Mouse (Mus musculus) intestine, postnatal 0 days (tissue): ENCODE data around the gene Ptprh. TPM values are rescaled to one million over a fixed set of nuclear protein-coding genes. Genes with fewer than 3 reads are reported as not detected.
A peak's percentile ranks its signal among the peaks of the same experiment; 100 is the strongest.

Experiments
- ATAC-seq: fragments of 200-750 bp; cut with Nextera tagmentation; 2 replicates; pipeline ENCODE4 v1.8.0; 2017; ENCODE audit warnings: mild to moderate bottlenecking, moderate TSS enrichment, moderate library complexity
- H3K27ac ChIP-seq: fragments of 300-500 bp; sonication (generic); 2 replicates; pipeline ENCODE4 v1.5.1; 2014; ENCODE audit warnings: mild to moderate bottlenecking, low read depth, low read length, moderate library complexity
- H3K27me3 ChIP-seq: fragments of 300-500 bp; sonication (generic); replicated peaks from 2 replicates; pipeline ENCODE4 v1.6.1; 2014; ENCODE audit warnings: low read length, mixed read lengths; ENCODE audit not compliant: control insufficient read depth, insufficient read depth
- H3K36me3 ChIP-seq: fragments of 300-500 bp; sonication (generic); 2 replicates; pipeline ENCODE4 v1.6.1; 2014; ENCODE audit warnings: mild to moderate bottlenecking, moderate library complexity; ENCODE audit not compliant: control insufficient read depth, insufficient read depth
- H3K4me1 ChIP-seq: fragments of 300-500 bp; sonication (generic); replicated peaks from 2 replicates; pipeline ENCODE4 v1.6.1; 2014; ENCODE audit warnings: antibody characterized with exemption, low read length, mixed read lengths; ENCODE audit not compliant: control insufficient read depth, insufficient read depth
- H3K4me2 ChIP-seq: fragments of 300-500 bp; sonication (generic); replicated peaks from 2 replicates; pipeline ENCODE4 v1.6.1; 2014; ENCODE audit warnings: low read depth, mild to moderate bottlenecking, moderate library complexity
- H3K4me3 ChIP-seq: fragments of 300-500 bp; sonication (generic); 2 replicates; pipeline ENCODE4 v1.5.1; 2014; ENCODE audit warnings: low read depth, low read length
- H3K9ac ChIP-seq: fragments of 300-500 bp; sonication (generic); 2 replicates; pipeline ENCODE4 v1.6.1; 2014; ENCODE audit warnings: mild to moderate bottlenecking, low read depth, low read length
- H3K9me3 ChIP-seq: fragments of 300-500 bp; sonication (generic); 2 replicates; pipeline ENCODE4 v1.6.1; 2016; ENCODE audit warnings: mixed run types; ENCODE audit not compliant: control insufficient read depth
- CTCF ChIP-seq: sonication (generic); IDR thresholded peaks from 2 replicates; pipeline ENCODE4 v1.5.1; 2016; ENCODE audit warnings: low read depth, mild to moderate bottlenecking, control low read depth, antibody characterized with exemption, moderate library complexity
- WGBS: fragments of 180-500 bp; shearing (Covaris S2); extraction: QIAGEN DNeasy Blood & Tissue Kit; methylation state at CpG from one replicate; pipeline ENCODE4 v1.1.7; 2014; 5-methylcytosine and 5-hydroxymethylcytosine counted together
- microRNA-seq: library from miRNA; unstranded; fragments of <30 nt; microRNA quantifications from one replicate; pipeline ENCODE4, GENCODE M21; 2016
- polyA plus RNA-seq: library from polyadenylated mRNA; unstranded; fragments of >200 nt; fragmentation: Nextera tagmentation; extraction: Ambion mirVana; gene quantifications from 2 replicates; pipeline ENCODE4 v1.2.1, GENCODE M21; 2015

The Ptprh gene
- polyA plus RNA-seq, 1 experiment from 2014 or later = 16.7 TPM

GRCm38 (mm10) chr7:4500892-4501471 lies 102.9 kb downstream of the Ptprh start:
- peak overlapping the region; percentile 80 for H3K4me3 ChIP-seq
- H3K9ac ChIP-seq = peak overlapping the region; percentile 73
- peak; percentile 37 for ATAC-seq

DNA sequence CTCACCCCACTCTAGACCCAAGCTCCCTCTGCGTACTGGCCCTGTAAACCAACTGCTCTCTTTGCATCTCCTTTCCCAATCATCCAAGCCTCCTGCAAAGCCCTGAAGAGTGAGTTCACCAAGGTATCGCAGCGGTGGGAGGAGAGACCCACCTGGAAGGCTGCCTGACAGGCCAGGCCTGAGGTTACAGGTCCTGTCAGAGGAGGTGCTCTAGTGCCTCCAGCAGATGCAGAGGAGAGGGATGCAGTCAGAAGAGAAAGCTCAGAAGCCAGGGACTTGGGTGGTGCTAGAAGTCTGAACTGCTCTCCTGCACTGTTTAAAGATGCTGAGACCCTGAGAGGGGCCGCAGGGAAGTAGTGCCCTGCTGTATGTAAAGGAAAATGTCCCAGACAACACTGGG lies 104.8 kb downstream of the Ptprh start:
- Histone ChIP-seq H3K9me3 (no peaks in the 10 kb centered on the region), H3K9ac (peak overlapping the region; percentile 5), H3K4me1 (0 out of 2 replicates have a peak, but pooled peaks cover 6% of the 10 kb centered on the region), H3K36me3 (peaks cover 27% of the 10 kb centered on the region), H3K27ac (peak overlapping the region; percentile 54), H3K4me2 (peak overlapping the region; percentile 86), H3K4me3 (no peak overlapping the region), H3K27me3 (no peaks in the 10 kb centered on the region)
- ATAC-seq = no peak
- no peak for TF ChIP-seq CTCF
- 81% methylated on average over 4 of the region's 4 CpGs for WGBS

More at GRCm38 (mm10) chr7:4500892-4501471, 102.9 kb downstream of the Ptprh start:
- H3K27ac ChIP-seq = peak overlapping the region; percentile 70
- TF ChIP-seq CTCF = no peak
- H3K4me2 ChIP-seq = peak overlapping the region; percentile 86
- no peaks in the 10 kb centered on the region for H3K27me3 ChIP-seq
- under 1% methylated on average over 35 of the region's 52 CpGs for WGBS
- 0 out of 2 replicates have a peak, but pooled peaks cover 6% of the 10 kb centered on the region for H3K4me1 ChIP-seq
- H3K9me3 ChIP-seq = no peaks in the 10 kb centered on the region
- peaks cover 12% of the 10 kb centered on the region for H3K36me3 ChIP-seq

Small RNA genes lying within 50 kb of the gene (microRNA-seq; reads per million reads assigned to microRNA genes)
- not detected for gene Gm23577

Other genes starting within 250 kb of the Ptprh start
- gene Gp6, start 206.3 kb downstream of the Ptprh start, polyA plus RNA-seq = not detected in 2 replicates
- gene Rdh13, start 158.4 kb downstream of the Ptprh start, polyA plus RNA-seq = 11.0 and 11.4 TPM in 2 replicates
- gene Eps8l1, start 143.4 kb downstream of the Ptprh start, polyA plus RNA-seq = 1.1 and 1.7 TPM in 2 replicates
- 33.6 and 33.9 TPM in 2 replicates for gene Ppp1r12c, start 102.4 kb downstream of the Ptprh start, polyA plus RNA-seq
- 20.1 and 24.3 TPM in 2 replicates for gene Tnnt1, start 87.7 kb downstream of the Ptprh start, polyA plus RNA-seq
- gene Tnni3, start 79.8 kb downstream of the Ptprh start, polyA plus RNA-seq = 1.1 TPM in 2 replicates
- 0.33 and 0.54 TPM in 2 replicates for gene Dnaaf3, start 71.6 kb downstream of the Ptprh start, polyA plus RNA-seq
- gene Syt5, start 56.5 kb downstream of the Ptprh start, polyA plus RNA-seq = 5.3 and 5.7 TPM in 2 replicates
- gene Tmem86b, start 27.4 kb upstream of the Ptprh start, polyA plus RNA-seq = 25.1 and 31.4 TPM in 2 replicates
- 4.7 and 5.8 TPM in 2 replicates for gene Ppp6r1, start 55.0 kb upstream of the Ptprh start, polyA plus RNA-seq
- 43.3 and 45.6 TPM in 2 replicates for gene Hspbp1, start 81.0 kb upstream of the Ptprh start, polyA plus RNA-seq
- gene Brsk1, start 86.6 kb upstream of the Ptprh start, polyA plus RNA-seq = 0.89 and 0.98 TPM in 2 replicates
- gene Tmem150b, start 121.2 kb upstream of the Ptprh start, polyA plus RNA-seq = 20.7 and 21.5 TPM in 2 replicates
- gene Kmt5c, start 136.1 kb upstream of the Ptprh start, polyA plus RNA-seq = 35.8 and 40.2 TPM in 2 replicates
- 48.5 and 48.8 TPM in 2 replicates for gene Cox6b2, start 149.1 kb upstream of the Ptprh start, polyA plus RNA-seq
- not detected in 2 replicates for gene Fam71e2, start 167.3 kb upstream of the Ptprh start, polyA plus RNA-seq
- 0.12 and 0.30 TPM in 2 replicates for gene Il11, start 178.8 kb upstream of the Ptprh start, polyA plus RNA-seq
- 0.59 TPM in 1 of 2 replicates, not detected in the other for gene Tmem190, start 178.9 kb upstream of the Ptprh start, polyA plus RNA-seq
- gene Tmem238, start 185.6 kb upstream of the Ptprh start, polyA plus RNA-seq = 74.3 and 75.5 TPM in 2 replicates
- 419 and 467 TPM in 2 replicates for gene Rpl28, start 188.8 kb upstream of the Ptprh start, polyA plus RNA-seq
- 116 and 126 TPM in 2 replicates for gene Ube2s, start 208.5 kb upstream of the Ptprh start, polyA plus RNA-seq
- gene Shisa7, start 240.7 kb upstream of the Ptprh start, polyA plus RNA-seq = 0.07 and 0.09 TPM in 2 replicates